ENCODE assay signal across 24 mouse cellular contexts in the genomic region with DNA sequence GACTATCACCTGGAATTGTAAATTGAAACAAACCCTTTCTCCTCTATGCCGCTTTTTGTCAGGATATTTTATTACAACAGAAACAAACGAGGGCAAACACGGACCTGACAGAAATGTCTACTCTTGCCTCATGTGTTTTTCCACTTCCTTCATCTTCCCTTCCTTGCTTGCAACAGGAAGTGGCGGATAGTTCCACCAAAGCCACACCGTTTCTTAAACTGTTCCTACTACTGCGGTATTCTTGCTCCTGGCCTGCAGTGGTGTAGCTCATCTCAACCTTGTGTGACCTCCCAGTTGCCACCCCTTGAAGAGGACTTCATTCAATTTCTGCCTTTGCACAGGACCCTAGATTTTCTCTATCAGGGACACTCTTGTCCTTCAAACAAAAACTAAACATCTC.
"Had no signal": no experiment of that assay in that cellular context is flagged by ENCODE, and none has a peak within 500 bp of the region (broad histone marks: within the 10 kb centered on the region; RNA-seq: fewer than 3 reads in every experiment).

No protein-coding gene starts in this region.

- H3K9ac ChIP-seq: heart, embryonic 12.5 days; hindbrain, embryonic 12.5 days; hindbrain, embryonic 14.5 days; intestine, embryonic 15.5 days; limb, embryonic 13.5 days; limb, embryonic 15.5 days; liver, embryonic 12.5 days had no signal

- H3K4me1 ChIP-seq: hindbrain, embryonic 12.5 days; intestine, embryonic 15.5 days; limb, embryonic 13.5 days; limb, embryonic 15.5 days; liver, embryonic 12.5 days had no signal

- H3K27ac ChIP-seq: heart, embryonic 10.5 days; hindbrain, embryonic 10.5 days; hindbrain, embryonic 12.5 days; hindbrain, embryonic 14.5 days; intestine, embryonic 15.5 days; limb, embryonic 13.5 days; limb, embryonic 15.5 days; liver, embryonic 12.5 days had no signal

- H3K36me3 ChIP-seq: heart, embryonic 10.5 days; heart, embryonic 12.5 days; hindbrain, embryonic 10.5 days; hindbrain, embryonic 12.5 days; intestine, embryonic 15.5 days; limb, embryonic 13.5 days; limb, embryonic 15.5 days; liver, embryonic 12.5 days had no signal

- H3K27me3 ChIP-seq: heart, embryonic 12.5 days; intestine, embryonic 15.5 days; limb, embryonic 13.5 days; limb, embryonic 15.5 days had no signal

- H3K4me3 ChIP-seq: heart, embryonic 10.5 days; heart, embryonic 12.5 days; hindbrain, embryonic 10.5 days; hindbrain, embryonic 12.5 days; intestine, embryonic 15.5 days; limb, embryonic 13.5 days; limb, embryonic 15.5 days; liver, embryonic 12.5 days had no signal

- H3K9me3 ChIP-seq: heart, embryonic 10.5 days; heart, embryonic 12.5 days; hindbrain, embryonic 10.5 days; hindbrain, embryonic 12.5 days; intestine, embryonic 15.5 days; limb, embryonic 13.5 days; limb, embryonic 15.5 days; liver, embryonic 12.5 days had no signal

- ATAC-seq: hindbrain, embryonic 16.5 days; inflammation-experienced regulatory T-cells, adult 6 months; intestine, embryonic 15.5 days; intestine, postnatal 0 days; liver, embryonic 12.5 days had no signal

- DNase-seq: gastrocnemius, postnatal 14 days; gastrocnemius, postnatal 36 days; heart, postnatal 10 days; heart, postnatal 4 days; kidney, adult 18-20 months; kidney, adult 8-10 months; kidney, postnatal 10 days; kidney, postnatal 25 days; kidney, postnatal 4 days; layer of hippocampus, adult 9-11 months; layer of hippocampus, postnatal 36 days; left cerebral cortex, postnatal 4 days had no signal
